Mouse (Mus musculus): Measurements from ENCODE around the gene Serpina3b. TPM values are rescaled to one million over a fixed set of nuclear protein-coding genes. Genes with fewer than 3 reads are reported as not detected.

The Serpina3b gene
- 9.5 TPM in 1 of 2 replicates, not detected in the other for polyA plus RNA-seq (2012; rRNA removed; ENCODE audit: low replicate concordance)

GRCm38 (mm10) chr12:104127696-104128095 is at the start of gene Serpina3b:
Serpina3b (plus strand) TSS chr12:104127996.

GRCm38 (mm10) chr12:104100768-104101167 is 27.0 kb upstream of the Serpina3b start, which contains the start of gene Serpina5:
Serpina5 (plus strand) TSS chr12:104101113.

GRCm38 (mm10) chr12:104112333-104112732 is 15.5 kb upstream of the Serpina3b start, which contains the start of gene Serpina3a:
Serpina3a (plus strand) TSS chr12:104112724.

DNA sequence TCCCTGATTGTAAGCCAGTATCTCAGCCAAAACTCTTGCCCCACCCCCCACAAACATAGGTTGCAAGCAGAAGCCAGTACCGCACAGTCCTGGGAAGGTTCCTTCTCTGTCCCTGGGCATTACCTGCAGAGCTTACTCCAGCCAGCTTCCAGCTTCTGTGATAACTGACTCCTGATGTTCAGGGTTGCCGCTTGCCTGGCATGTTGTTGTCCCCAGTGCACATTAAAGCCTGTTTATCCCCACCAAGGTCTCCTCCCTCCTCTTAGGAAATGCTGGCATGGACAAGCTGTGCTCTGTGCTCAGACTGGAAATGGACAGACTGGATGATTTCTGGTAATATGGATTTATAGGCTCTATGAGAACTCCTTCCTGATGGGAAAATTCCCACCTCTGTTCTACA is 25.9 kb downstream of the Serpina3b start, which contains the start of gene Serpina3c:
Gene Serpina3c (minus strand): TSS at position 215 of the 400 bp plus-strand sequence.

Other genes with a start within 250 kb of the Serpina3b start
- 2.3 and 13.1 TPM in 2 replicates for gene Serpina1c, start 223.1 kb upstream of the Serpina3b start, polyA plus RNA-seq (2012; rRNA removed; ENCODE audit: low replicate concordance)
- 10.6 and 11.5 TPM in 2 replicates for gene Serpina1e, start 169.0 kb upstream of the Serpina3b start, polyA plus RNA-seq (2012; rRNA removed; ENCODE audit: low replicate concordance)
- gene Serpina11, start 138.0 kb upstream of the Serpina3b start, polyA plus RNA-seq (2012; rRNA removed; ENCODE audit: low replicate concordance), result 0.07 and 1.2 TPM in 2 replicates
- 0.04 TPM in 1 of 2 replicates, not detected in the other for gene Serpina9, start 114.2 kb upstream of the Serpina3b start, polyA plus RNA-seq (2012; rRNA removed; ENCODE audit: low replicate concordance)
- 0.04 and 0.73 TPM in 2 replicates for gene Serpina12, start 83.6 kb upstream of the Serpina3b start, polyA plus RNA-seq (2012; rRNA removed; ENCODE audit: low replicate concordance)
- gene Serpina5, start 26.9 kb upstream of the Serpina3b start, polyA plus RNA-seq (2012; rRNA removed; ENCODE audit: low replicate concordance), result not detected in 2 replicates
- not detected in 2 replicates for gene Serpina3a, start 15.3 kb upstream of the Serpina3b start, polyA plus RNA-seq (2012; rRNA removed; ENCODE audit: low replicate concordance)
- gene Serpina3c, start 25.9 kb downstream of the Serpina3b start, polyA plus RNA-seq (2012; rRNA removed; ENCODE audit: low replicate concordance), result 28.4 and 61.8 TPM in 2 replicates
- 2.5 and 3.2 TPM in 2 replicates for gene Serpina3f, start 86.5 kb downstream of the Serpina3b start, polyA plus RNA-seq (2012; rRNA removed; ENCODE audit: low replicate concordance)
- 38.8 and 52.0 TPM in 2 replicates for gene Serpina3g, start 108.2 kb downstream of the Serpina3b start, polyA plus RNA-seq (2012; rRNA removed; ENCODE audit: low replicate concordance)
- gene Serpina3i, start 135.1 kb downstream of the Serpina3b start, polyA plus RNA-seq (2012; rRNA removed; ENCODE audit: low replicate concordance), result 0.51 and 1.2 TPM in 2 replicates
- gene Serpina3j, start 186.6 kb downstream of the Serpina3b start, polyA plus RNA-seq (2012; rRNA removed; ENCODE audit: low replicate concordance), result 0.11 and 3.6 TPM in 2 replicates
- 0.52 and 9.6 TPM in 2 replicates for gene Serpina3k, start 210.5 kb downstream of the Serpina3b start, polyA plus RNA-seq (2012; rRNA removed; ENCODE audit: low replicate concordance)
- gene Serpina3m, start 210.5 kb downstream of the Serpina3b start, polyA plus RNA-seq (2012; rRNA removed; ENCODE audit: low replicate concordance), result 0.65 and 0.96 TPM in 2 replicates

Data from mammary gland, adult 2 months (tissue).